Mouse (Mus musculus): ENCODE results near the gene Calm1. TPM values are rescaled to one million over a fixed set of nuclear protein-coding genes. Genes with fewer than 3 reads are reported as not detected.
A peak's percentile ranks its signal among the peaks of the same experiment; 100 is the strongest.

Gene Calm1
- polyA plus RNA-seq, 1 experiment from 2014 or later, result 3,176 TPM

GRCm38 (mm10) chr12:100226073-100226472 lies 26.8 kb downstream of the Calm1 start:
- H3K9me3 ChIP-seq (ENCODE audit: control insufficient read depth, low read length), result 0 out of 2 replicates have a peak, but pooled peaks cover 1% of the 10 kb centered on the region
- H3K4me1 ChIP-seq (ENCODE audit: control insufficient read depth, insufficient read depth, low read depth, low read length), result peaks cover 23% of the 10 kb centered on the region
- no peak overlapping the region for H3K4me2 ChIP-seq (ENCODE audit: low read length)
- no peak overlapping the region for H3K9ac ChIP-seq (ENCODE audit: low read depth, low read length)
- H3K27ac ChIP-seq (ENCODE audit: low read depth, low read length), result no peak overlapping the region
- 54% methylated on average over 5 of the region's 5 CpGs for WGBS
- no peaks in the 10 kb centered on the region for H3K36me3 ChIP-seq (ENCODE audit: control insufficient read depth, insufficient read depth, low read length)
- ATAC-seq, result no peak
- no peak overlapping the region for H3K4me3 ChIP-seq (ENCODE audit: low read length)
- no peaks in the 10 kb centered on the region for H3K27me3 ChIP-seq (replicated peaks; ENCODE audit: control insufficient read depth, insufficient read depth, low read length)

- Histone ChIP-seq H3K9ac (ENCODE audit: low read depth, low read length) (no peak overlapping the region), H3K36me3 (ENCODE audit: control insufficient read depth, insufficient read depth, low read length) (no peaks in the 10 kb centered on the region), H3K4me3 (ENCODE audit: low read length) (no peak overlapping the region), H3K4me1 (ENCODE audit: control insufficient read depth, insufficient read depth, low read depth, low read length) (peaks cover 20% of the 10 kb centered on the region), H3K9me3 (ENCODE audit: control insufficient read depth, low read length) (0 out of 2 replicates have a peak, but pooled peaks cover 3% of the 10 kb centered on the region), H3K27me3 (replicated peaks; ENCODE audit: control insufficient read depth, insufficient read depth, low read length) (no peaks in the 10 kb centered on the region), H3K27ac (ENCODE audit: low read depth, low read length) (0 out of 2 replicates have a peak overlapping the region, but pooled peaks have one; percentile 40), H3K4me2 (ENCODE audit: low read length) (no peak overlapping the region)
- ATAC-seq, result 0 out of 2 replicates have a peak, but pooled peaks have one; percentile 32
- WGBS, result 40% methylated on average over 8 of the region's 8 CpGs
These were observed 27.4 kb downstream of the Calm1 start for GRCm38 (mm10) chr12:100226621-100227020.

GRCm38 (mm10) chr12:100228041-100228725 lies 28.9 kb downstream of the Calm1 start:
- H3K4me1 ChIP-seq (ENCODE audit: control insufficient read depth, insufficient read depth, low read depth, low read length), result peaks cover 8% of the 10 kb centered on the region
- H3K27me3 ChIP-seq (replicated peaks; ENCODE audit: control insufficient read depth, insufficient read depth, low read length), result no peaks in the 10 kb centered on the region
- H3K4me2 ChIP-seq (ENCODE audit: low read length), result no peak overlapping the region
- H3K36me3 ChIP-seq (ENCODE audit: control insufficient read depth, insufficient read depth, low read length), result no peaks in the 10 kb centered on the region
- no peak overlapping the region for H3K4me3 ChIP-seq (ENCODE audit: low read length)
- ATAC-seq, result 0 out of 2 replicates have a peak, but pooled peaks have one; percentile 41
- peak overlapping the region; percentile 60 for H3K27ac ChIP-seq (ENCODE audit: low read depth, low read length)
- peak overlapping the region; percentile 47; the same call in 1 of the 2 replicates for H3K9ac ChIP-seq (ENCODE audit: low read depth, low read length)
- H3K9me3 ChIP-seq (ENCODE audit: control insufficient read depth, low read length), result 0 out of 2 replicates have a peak, but pooled peaks cover 3% of the 10 kb centered on the region
- WGBS, result 32% methylated on average over 11 of the region's 11 CpGs

GRCm38 (mm10) chr12:100234201-100234600 lies 35.0 kb downstream of the Calm1 start:
- no peak for ATAC-seq
- H3K9ac ChIP-seq (ENCODE audit: low read depth, low read length), result no peak overlapping the region
- H3K9me3 ChIP-seq (ENCODE audit: control insufficient read depth, low read length), result 0 out of 2 replicates have a peak, but pooled peaks cover 3% of the 10 kb centered on the region
- H3K27ac ChIP-seq (ENCODE audit: low read depth, low read length), result no peak overlapping the region
- no peaks in the 10 kb centered on the region for H3K36me3 ChIP-seq (ENCODE audit: control insufficient read depth, insufficient read depth, low read length)
- H3K4me1 ChIP-seq (ENCODE audit: control insufficient read depth, insufficient read depth, low read depth, low read length), result no peaks in the 10 kb centered on the region
- 85% methylated on average over 5 of the region's 5 CpGs for WGBS
- no peak overlapping the region for H3K4me3 ChIP-seq (ENCODE audit: low read length)
- no peak overlapping the region for H3K4me2 ChIP-seq (ENCODE audit: low read length)
- H3K27me3 ChIP-seq (replicated peaks; ENCODE audit: control insufficient read depth, insufficient read depth, low read length), result no peaks in the 10 kb centered on the region

- 0 out of 2 replicates have a peak, but pooled peaks cover 3% of the 10 kb centered on the region for H3K9me3 ChIP-seq (ENCODE audit: control insufficient read depth, low read length)
- H3K9ac ChIP-seq (ENCODE audit: low read depth, low read length), result no peak overlapping the region
- no peaks in the 10 kb centered on the region; the same call in 1 of the 2 replicates for H3K4me1 ChIP-seq (ENCODE audit: control insufficient read depth, insufficient read depth, low read depth, low read length)
- ATAC-seq, result no peak
- H3K4me3 ChIP-seq (ENCODE audit: low read length), result no peak overlapping the region
- no peak overlapping the region for H3K4me2 ChIP-seq (ENCODE audit: low read length)
- H3K27ac ChIP-seq (ENCODE audit: low read depth, low read length), result no peak overlapping the region
- H3K36me3 ChIP-seq (ENCODE audit: control insufficient read depth, insufficient read depth, low read length), result no peaks in the 10 kb centered on the region
- no peaks in the 10 kb centered on the region for H3K27me3 ChIP-seq (replicated peaks; ENCODE audit: control insufficient read depth, insufficient read depth, low read length)
- 72% methylated on average over 7 of the region's 7 CpGs for WGBS
These were observed 35.7 kb downstream of the Calm1 start for GRCm38 (mm10) chr12:100234919-100235318.

GRCm38 (mm10) chr12:100235423-100235822 lies 36.2 kb downstream of the Calm1 start:
- no peak overlapping the region for H3K4me3 ChIP-seq (ENCODE audit: low read length)
- H3K27ac ChIP-seq (ENCODE audit: low read depth, low read length), result no peak overlapping the region
- H3K4me1 ChIP-seq (ENCODE audit: control insufficient read depth, insufficient read depth, low read depth, low read length), result no peaks in the 10 kb centered on the region; the same call in 1 of the 2 replicates
- H3K9me3 ChIP-seq (ENCODE audit: control insufficient read depth, low read length), result 0 out of 2 replicates have a peak, but pooled peaks cover 3% of the 10 kb centered on the region
- H3K4me2 ChIP-seq (ENCODE audit: low read length), result no peak overlapping the region
- H3K36me3 ChIP-seq (ENCODE audit: control insufficient read depth, insufficient read depth, low read length), result no peaks in the 10 kb centered on the region
- ATAC-seq, result no peak
- H3K9ac ChIP-seq (ENCODE audit: low read depth, low read length), result no peak overlapping the region
- WGBS, result 52% methylated on average over 5 of the region's 5 CpGs
- no peaks in the 10 kb centered on the region for H3K27me3 ChIP-seq (replicated peaks; ENCODE audit: control insufficient read depth, insufficient read depth, low read length)

GRCm38 (mm10) chr12:100239404-100239803 lies 40.2 kb downstream of the Calm1 start:
- H3K27me3 ChIP-seq (replicated peaks; ENCODE audit: control insufficient read depth, insufficient read depth, low read length), result no peaks in the 10 kb centered on the region
- no peaks in the 10 kb centered on the region for H3K36me3 ChIP-seq (ENCODE audit: control insufficient read depth, insufficient read depth, low read length)
- no peak overlapping the region for H3K27ac ChIP-seq (ENCODE audit: low read depth, low read length)
- H3K4me2 ChIP-seq (ENCODE audit: low read length), result no peak overlapping the region
- no peak overlapping the region for H3K4me3 ChIP-seq (ENCODE audit: low read length)
- H3K4me1 ChIP-seq (ENCODE audit: control insufficient read depth, insufficient read depth, low read depth, low read length), result peaks cover 4% of the 10 kb centered on the region
- no peaks in the 10 kb centered on the region for H3K9me3 ChIP-seq (ENCODE audit: control insufficient read depth, low read length)
- no peak for ATAC-seq
- H3K9ac ChIP-seq (ENCODE audit: low read depth, low read length), result no peak overlapping the region
- WGBS, result 48% methylated on average over 7 of the region's 7 CpGs

- H3K27ac ChIP-seq (ENCODE audit: low read depth, low read length), result no peak overlapping the region
- H3K9ac ChIP-seq (ENCODE audit: low read depth, low read length), result no peak overlapping the region
- H3K9me3 ChIP-seq (ENCODE audit: control insufficient read depth, low read length), result no peaks in the 10 kb centered on the region
- no peaks in the 10 kb centered on the region for H3K27me3 ChIP-seq (replicated peaks; ENCODE audit: control insufficient read depth, insufficient read depth, low read length)
- H3K36me3 ChIP-seq (ENCODE audit: control insufficient read depth, insufficient read depth, low read length), result no peaks in the 10 kb centered on the region
- no peak overlapping the region for H3K4me2 ChIP-seq (ENCODE audit: low read length)
- peaks cover 8% of the 10 kb centered on the region for H3K4me1 ChIP-seq (ENCODE audit: control insufficient read depth, insufficient read depth, low read depth, low read length)
- ATAC-seq, result no peak
- no peak overlapping the region for H3K4me3 ChIP-seq (ENCODE audit: low read length)
- WGBS, result 65% methylated on average over 6 of the region's 6 CpGs
These were observed 40.6 kb downstream of the Calm1 start for GRCm38 (mm10) chr12:100239807-100240206.

- Histone ChIP-seq H3K4me1 (ENCODE audit: control insufficient read depth, insufficient read depth, low read depth, low read length) (peaks cover 9% of the 10 kb centered on the region), H3K27me3 (replicated peaks; ENCODE audit: control insufficient read depth, insufficient read depth, low read length) (no peaks in the 10 kb centered on the region), H3K9ac (ENCODE audit: low read depth, low read length) (peak overlapping the region; percentile 33), H3K36me3 (ENCODE audit: control insufficient read depth, insufficient read depth, low read length) (no peaks in the 10 kb centered on the region), H3K9me3 (ENCODE audit: control insufficient read depth, low read length) (no peaks in the 10 kb centered on the region), H3K4me2 (ENCODE audit: low read length) (peak overlapping the region; percentile 42), H3K27ac (ENCODE audit: low read depth, low read length) (peak overlapping the region; percentile 80), H3K4me3 (ENCODE audit: low read length) (peak overlapping the region; percentile 20; the same call in 1 of the 2 replicates)
- 9% methylated on average over 22 of the region's 22 CpGs for WGBS
- ATAC-seq, result peak; percentile 92
These were observed 42.9 kb downstream of the Calm1 start for GRCm38 (mm10) chr12:100241911-100242796.
